Mouse (Mus musculus): ENCODE measurements around the gene Vmn2r83. TPM values are rescaled to one million over a fixed set of nuclear protein-coding genes. Genes with fewer than 3 reads are reported as not detected.
"Not testable (repeated sequence)": the region's sequence is repeated elsewhere in the genome, so short reads cannot be mapped to it uniquely, and the experiment has no call there.

The Vmn2r83 gene
- total RNA-seq (2021), result not detected in 2 replicates
- long read RNA-seq, experiment 1, result 0 reads
- long read RNA-seq, experiment 2, result 0 reads

DNA sequence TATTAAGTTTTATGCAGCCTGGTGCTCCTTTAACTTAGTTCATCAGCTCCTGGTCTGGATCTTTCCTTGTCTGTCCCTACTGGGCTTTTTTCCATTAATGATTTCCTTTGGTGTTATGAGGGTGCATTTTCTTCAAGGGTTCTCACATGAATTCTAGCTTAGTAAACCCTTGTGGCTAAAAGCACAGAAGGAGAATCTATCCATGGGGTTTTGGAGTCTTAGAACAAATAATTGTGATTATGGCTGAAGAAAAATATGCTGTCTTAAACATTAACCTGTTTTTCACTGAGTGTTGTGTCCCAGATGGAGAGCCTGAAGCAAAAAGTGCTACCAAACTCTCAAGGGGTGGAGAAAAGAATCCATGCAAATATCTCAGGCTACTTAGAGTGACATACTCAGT, at the start of gene Vmn2r83:
Gene Vmn2r83, plus strand, starts transcription at position 301 of the 400 bp plus-strand sequence.
- DNase-seq, result no peak

DNA sequence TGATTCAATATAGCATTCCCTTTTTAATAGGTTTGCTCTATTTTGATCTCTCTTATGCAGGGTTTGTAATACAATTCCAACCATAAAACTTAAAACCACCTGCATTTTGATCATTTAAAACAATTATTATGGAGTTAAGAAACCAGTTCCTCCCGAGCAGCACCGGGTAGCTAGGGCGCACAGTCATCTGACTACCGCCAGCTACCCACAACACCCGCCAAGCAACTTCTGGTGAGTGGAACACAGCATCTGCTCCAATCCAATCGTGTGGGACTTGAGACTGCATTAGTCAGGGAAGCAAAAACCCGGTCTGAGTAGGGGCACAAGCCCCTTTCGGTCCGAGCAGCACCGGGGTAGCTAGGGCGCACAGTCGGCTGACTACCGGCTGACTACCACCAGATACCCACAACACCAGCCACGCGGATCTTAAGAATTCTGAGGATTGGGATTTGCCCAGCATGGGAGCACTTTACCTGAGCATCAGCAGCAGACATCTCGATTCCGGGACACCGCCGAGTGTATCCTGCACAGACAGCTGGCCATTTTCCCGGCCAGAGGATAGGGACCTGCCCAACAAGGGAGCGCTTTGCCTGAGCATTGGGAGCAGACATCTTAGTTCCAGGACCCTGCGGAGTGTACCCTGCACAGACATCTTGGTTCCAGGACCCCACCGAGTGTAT, 33.2 kb upstream of the Vmn2r83 start:
- DNase-seq, result not testable (repeated sequence)

- DNase-seq, result no peak
Observed at GRCm38 (mm10) chr10:79495886-79496285, 27.4 kb downstream of the Vmn2r83 start.

DNA sequence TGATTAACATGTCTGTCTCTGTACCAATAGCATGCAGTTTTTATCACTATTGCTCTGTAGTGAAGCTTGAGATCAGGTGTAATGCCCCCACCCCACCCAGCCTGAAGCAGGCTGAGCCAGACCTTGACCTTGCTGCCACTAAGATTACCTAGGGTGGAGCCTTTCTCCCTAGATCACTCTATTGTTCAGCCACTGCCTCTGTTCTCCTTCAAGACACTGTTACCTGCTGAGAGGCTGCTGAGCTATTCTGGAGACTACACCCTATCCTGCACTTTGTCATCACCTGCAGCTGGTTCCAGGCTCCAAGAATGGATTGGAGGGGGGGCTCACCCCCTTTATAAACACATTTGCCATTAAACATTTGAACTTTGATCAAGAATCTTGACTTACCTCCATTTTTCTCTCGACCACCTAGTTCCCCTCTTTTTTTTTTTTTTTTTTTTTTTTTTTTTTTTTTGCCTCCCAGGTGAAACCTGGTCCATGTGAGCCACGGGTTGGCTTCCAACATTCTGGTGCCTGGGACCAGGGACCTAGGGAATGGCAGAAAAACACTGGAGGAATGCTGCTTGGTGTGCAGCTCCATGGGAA, 28.3 kb downstream of the Vmn2r83 start:
- DNase-seq, result no peak

- DNase-seq, result no peak
Observed at GRCm38 (mm10) chr10:79502830-79503644, 34.5 kb downstream of the Vmn2r83 start.

GRCm38 (mm10) chr10:79506709-79507108, 38.2 kb downstream of the Vmn2r83 start:
- DNase-seq, result no peak

- no peak for DNase-seq
Observed at GRCm38 (mm10) chr10:79524433-79524832, 55.9 kb downstream of the Vmn2r83 start.

DNA sequence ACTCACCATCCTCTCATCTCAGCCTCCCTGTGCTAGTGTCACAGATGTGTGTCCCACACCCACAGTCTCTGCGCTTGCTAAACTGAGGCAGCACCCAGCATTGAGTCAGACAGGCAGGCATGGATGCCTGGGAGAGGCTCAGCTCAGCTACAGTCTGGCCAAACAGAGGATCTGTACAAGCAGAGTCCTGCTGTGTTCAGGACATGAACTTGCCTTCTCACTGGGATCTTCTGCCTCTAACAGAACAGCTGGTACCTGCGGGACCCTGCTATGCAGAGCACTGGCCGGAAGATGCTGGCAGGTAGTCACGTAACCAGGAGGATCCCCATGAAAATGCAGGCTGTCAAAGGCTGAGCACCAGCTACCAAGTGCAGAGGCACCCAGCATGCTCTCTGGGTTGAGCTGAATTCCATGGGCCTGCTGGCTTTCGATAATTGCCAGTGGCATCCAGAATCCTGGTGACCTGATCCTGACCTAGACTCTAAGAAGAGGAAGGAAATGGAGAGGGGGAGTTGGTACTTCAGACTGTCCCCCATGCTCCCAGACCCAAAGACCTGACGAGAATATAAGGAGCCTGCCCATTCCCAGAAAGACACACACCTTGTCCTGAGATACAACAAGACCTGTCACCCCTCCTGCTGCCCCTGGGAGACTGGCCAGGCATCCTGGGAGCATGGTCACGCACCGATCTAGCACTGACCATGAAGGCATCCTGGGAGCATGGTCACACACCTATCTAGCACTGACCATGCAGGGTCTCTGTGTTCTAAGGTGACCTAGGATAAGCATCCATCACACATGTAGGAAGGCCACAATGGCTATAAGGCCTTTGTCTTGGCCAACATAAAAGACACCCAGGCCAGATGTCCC, 57.2 kb downstream of the Vmn2r83 start:
- DNase-seq, result no peak

DNA sequence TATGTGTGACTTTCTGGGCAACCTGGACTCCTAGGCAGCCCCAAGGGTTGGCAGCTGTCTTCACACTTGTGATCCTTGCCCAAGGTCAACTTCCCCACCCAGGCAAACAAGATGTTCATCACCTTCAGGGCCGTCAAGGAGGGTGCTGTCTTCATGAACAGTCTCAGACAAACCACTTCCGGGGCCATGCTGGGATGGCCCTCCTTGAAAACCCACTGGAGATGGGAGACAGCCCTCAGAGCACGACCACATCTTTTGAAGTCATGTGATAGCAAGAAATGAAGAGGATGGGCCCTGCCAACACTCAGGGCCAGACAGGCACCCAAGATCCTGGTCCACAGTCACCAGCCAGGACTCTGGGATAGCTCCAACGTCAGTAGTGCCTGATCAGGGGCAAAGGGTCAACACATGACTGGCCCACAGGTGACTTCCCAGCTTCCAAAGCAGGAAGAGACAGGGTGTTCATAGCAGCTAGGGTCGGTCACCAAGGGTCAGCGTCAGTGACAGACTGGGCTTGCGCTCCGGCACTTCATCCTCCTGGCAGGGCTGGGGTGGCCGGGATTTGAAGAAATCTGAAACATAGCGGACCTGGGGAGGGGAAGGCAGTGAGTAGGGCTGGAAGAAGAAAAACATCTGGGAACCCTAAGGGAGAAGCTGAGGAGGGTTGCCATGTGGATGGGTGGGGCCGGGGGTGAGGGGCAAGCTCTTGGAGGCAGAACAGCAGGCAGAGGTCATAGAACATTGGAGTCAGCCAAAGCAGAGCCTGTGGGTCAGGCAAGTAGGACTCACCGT, 58.3 kb downstream of the Vmn2r83 start:
- DNase-seq, result no peak

DNA sequence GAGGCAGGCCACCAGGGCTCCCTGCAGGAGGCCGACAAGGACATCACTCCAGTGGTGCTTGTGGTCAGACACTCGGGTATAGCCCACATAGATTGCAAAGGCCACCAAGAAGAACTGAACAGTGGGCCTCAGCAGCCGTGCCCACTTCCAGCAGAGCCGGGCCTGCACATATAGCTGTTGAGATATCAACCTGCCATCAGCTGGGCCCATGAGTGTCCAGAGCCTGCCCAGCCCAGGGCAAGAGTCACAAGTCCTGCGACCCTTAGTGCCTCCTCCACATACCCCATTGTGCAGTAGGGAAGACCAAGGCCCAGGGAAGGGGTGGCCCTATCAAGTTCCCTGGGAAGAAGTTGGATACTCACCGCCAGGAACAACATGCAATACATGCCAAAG, 58.9 kb downstream of the Vmn2r83 start:
- DNase-seq, result no peak

DNA sequence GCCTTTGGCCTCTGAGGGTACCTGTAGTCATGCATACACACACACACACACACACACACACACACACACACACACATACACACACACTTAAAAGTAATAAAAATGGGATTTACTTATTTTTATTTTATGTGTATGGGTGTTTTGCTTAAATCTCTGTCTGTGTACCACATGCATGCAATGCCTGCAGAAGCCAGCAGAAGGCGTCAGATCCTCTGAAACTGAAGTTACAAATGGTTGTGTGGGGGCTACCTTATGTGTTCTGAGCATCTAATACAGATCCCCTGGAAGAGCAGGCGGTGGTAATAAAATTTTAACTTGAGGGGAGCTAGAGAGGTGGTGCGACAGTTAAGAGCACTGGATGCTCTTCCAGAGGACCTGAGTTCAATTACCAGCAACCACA, 59.5 kb downstream of the Vmn2r83 start:
- DNase-seq, result no peak

DNA sequence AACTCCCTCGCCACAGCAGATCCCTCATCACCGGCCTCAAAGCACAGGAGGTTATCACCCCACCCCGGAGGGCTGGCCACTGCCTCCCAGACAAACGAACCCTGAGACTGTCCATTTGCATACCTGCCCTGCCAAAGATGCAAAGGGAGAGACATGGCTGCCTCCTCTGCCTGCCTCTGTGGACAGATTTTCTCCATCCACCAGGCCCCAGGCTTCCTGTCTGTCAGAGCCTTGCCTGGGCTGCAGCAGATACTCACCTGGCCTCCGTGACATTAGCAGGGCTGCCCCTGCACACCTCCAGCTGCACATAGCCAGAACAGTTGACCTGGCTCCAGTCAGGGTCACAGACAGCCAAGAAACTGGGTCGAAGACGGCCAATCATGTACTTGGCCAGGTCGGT, 61.7 kb downstream of the Vmn2r83 start:
- DNase-seq, result no peak

- DNase-seq, result no peak
Observed at GRCm38 (mm10) chr10:79530721-79531120, 62.2 kb downstream of the Vmn2r83 start.

- no peak for DNase-seq
Observed at GRCm38 (mm10) chr10:79531593-79531992, 63.1 kb downstream of the Vmn2r83 start.

DNA sequence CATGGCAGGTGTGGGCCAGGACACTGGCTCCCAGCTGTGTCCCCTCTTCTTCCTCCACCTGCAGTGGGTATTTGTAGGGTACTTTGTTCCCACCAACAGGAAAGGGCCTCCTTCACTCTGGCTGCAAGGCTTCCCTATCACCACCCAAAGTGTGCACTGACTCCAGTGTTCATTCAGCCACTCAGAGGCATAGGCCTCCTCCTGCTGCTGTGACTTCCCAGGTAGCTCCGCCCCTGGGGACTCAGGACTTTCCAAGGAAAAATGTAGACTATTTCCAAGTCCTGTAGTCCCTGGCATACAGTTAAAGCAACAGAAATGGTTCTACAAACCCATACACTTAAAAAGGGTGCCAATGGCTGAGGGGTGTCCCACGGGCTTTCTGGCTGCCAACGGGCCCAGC, 64.1 kb downstream of the Vmn2r83 start:
- no peak for DNase-seq

- peak; percentile 91 for DNase-seq
Observed at GRCm38 (mm10) chr10:79533126-79533911, 64.8 kb downstream of the Vmn2r83 start, which contains the start of gene Plpp2. Plpp2 (minus strand) TSS chr10:79533796.

DNA sequence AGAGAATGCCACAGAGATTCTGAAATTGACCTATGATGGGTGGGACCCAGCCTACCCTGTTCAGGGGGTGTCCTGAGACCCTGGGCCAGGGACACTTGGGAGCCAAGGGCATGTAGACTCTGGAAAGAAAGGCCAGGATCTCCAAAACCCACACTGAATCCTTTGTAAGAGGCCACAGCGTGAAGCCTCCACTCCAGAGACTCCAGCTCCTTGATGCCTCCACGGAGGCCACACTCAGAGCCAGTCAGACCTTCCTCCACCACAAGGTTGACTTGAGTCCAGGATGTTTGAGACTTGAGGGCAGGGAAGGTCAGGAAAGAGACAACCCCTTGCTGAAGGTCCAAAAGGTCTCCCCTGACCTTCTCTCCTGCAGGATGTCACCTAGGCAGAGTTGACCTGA, 65.9 kb downstream of the Vmn2r83 start:
- DNase-seq, result no peak

DNA sequence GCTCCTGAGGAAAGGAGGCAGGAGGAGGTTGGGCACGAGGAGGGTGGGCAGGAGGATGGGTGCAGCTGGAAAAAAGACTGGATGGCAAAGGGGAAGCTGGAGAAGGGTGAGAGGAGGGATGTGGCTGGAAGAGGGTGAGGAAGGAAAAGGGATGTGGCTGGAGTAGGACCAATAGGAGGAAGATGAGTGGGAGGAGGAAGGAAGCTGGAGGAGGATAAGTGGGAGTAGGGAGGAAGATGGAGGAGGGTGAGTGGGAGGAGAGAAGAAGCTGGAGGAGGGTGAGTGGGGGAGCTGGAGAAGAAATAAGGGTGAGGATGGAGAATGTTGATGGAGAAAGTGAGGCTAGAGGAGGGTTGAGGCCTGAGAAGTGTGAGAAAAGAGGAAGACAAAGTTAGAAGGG, 66.9 kb downstream of the Vmn2r83 start:
- no peak for DNase-seq

- no peak for DNase-seq
Observed at GRCm38 (mm10) chr10:79536461-79537080, 68.0 kb downstream of the Vmn2r83 start.

DNA sequence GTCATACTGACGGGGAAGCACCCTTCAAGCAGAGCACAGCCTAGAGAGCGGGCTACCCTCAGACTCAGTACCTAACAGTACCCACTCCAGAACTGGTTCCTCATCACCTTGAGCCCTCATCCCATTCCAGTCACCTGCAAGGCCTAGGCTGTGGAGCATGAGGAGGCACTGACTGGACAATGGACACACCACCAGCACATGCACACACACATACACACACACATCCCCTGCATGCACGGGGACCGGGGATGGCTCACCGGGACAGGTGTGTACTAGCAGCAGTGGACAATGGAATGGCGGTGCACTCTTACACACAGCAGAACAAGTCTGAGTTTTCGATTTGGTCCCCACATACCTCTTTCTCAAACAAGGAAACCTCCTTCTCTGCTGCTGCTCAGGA, 68.7 kb downstream of the Vmn2r83 start:
- DNase-seq, result no peak

Measured in adrenal gland, postnatal 14 days (tissue).